8 mouse cellular contexts compared by ENCODE assay signal in genomic region chr17:50795445-50796095, GRCm38 (mm10).
DNase-seq lines count a peak whose midpoint lies in the region; ATAC-seq and TF ChIP-seq lines count a peak whose summit lies in the region.

No protein-coding gene starts in this region.

- no peak overlapping the region for H3K9ac ChIP-seq in forebrain, postnatal 0 days
- no peak overlapping the region for H3K9ac ChIP-seq in hindbrain, embryonic 14.5 days

- TF ChIP-seq CTCF in forebrain, postnatal 0 days (IDR thresholded peaks at IDR 0.05; ENCODE audit: low read depth) = peak; percentile 90

- 77% methylated on average over 6 of the region's 6 CpGs for WGBS in forebrain, postnatal 0 days
- WGBS in hindbrain, embryonic 14.5 days = 67% methylated on average over 6 of the region's 6 CpGs

- no peak overlapping the region for H3K4me2 ChIP-seq in forebrain, postnatal 0 days (ENCODE audit: low read depth)
- H3K4me2 ChIP-seq in hindbrain, embryonic 14.5 days (replicated peaks) = no peak overlapping the region

- no peaks in the 10 kb centered on the region for H3K9me3 ChIP-seq in forebrain, postnatal 0 days (ENCODE audit: low read length)
- H3K9me3 ChIP-seq in hindbrain, embryonic 14.5 days (ENCODE audit: control insufficient read depth, low read length) = no peaks in the 10 kb centered on the region

- H3K27ac ChIP-seq in forebrain, postnatal 0 days (ENCODE audit: low read depth, low read length) = no peak overlapping the region
- no peak overlapping the region for H3K27ac ChIP-seq in hindbrain, embryonic 14.5 days

- DNase-seq in adrenal gland, adult (ENCODE audit: inconsistent age in 2 of 2, low spot score in 1 of 2) = peak; percentile 62 to 92
- no peak for DNase-seq in adrenal gland, postnatal 4 days (ENCODE audit: low spot score in 2 of 2)
- DNase-seq in cerebellum, adult 18-20 months = peak; percentile 69 to 77
- DNase-seq in forebrain, postnatal 0 days = peak; percentile 88
- DNase-seq in hindbrain, embryonic 14.5 days (ENCODE audit: low spot score) = peak; percentile 85
- peak; percentile 53 for DNase-seq in layer of hippocampus, adult 9-10 months (ENCODE audit: low spot score)
- DNase-seq in lung, postnatal 36 days = peak; percentile 74
- peak; percentile 69 to 70 for DNase-seq in right cerebral cortex, postnatal 10 days (ENCODE audit: low spot score in 2 of 2)

- peak; percentile 85 for ATAC-seq in forebrain, postnatal 0 days
- ATAC-seq in hindbrain, embryonic 14.5 days (ENCODE audit: low FRiP score) = peak; percentile 82; the same call in 1 of the 2 replicates

- H3K4me1 ChIP-seq in forebrain, postnatal 0 days (ENCODE audit: insufficient read depth) = no peaks in the 10 kb centered on the region
- no peaks in the 10 kb centered on the region for H3K4me1 ChIP-seq in hindbrain, embryonic 14.5 days (replicated peaks; ENCODE audit: control insufficient read depth, insufficient read depth, low read length)

- no peaks in the 10 kb centered on the region for H3K36me3 ChIP-seq in forebrain, postnatal 0 days (ENCODE audit: insufficient read depth)
- no peaks in the 10 kb centered on the region for H3K36me3 ChIP-seq in hindbrain, embryonic 14.5 days (replicated peaks; ENCODE audit: control insufficient read depth, insufficient read depth)

- H3K4me3 ChIP-seq in forebrain, postnatal 0 days (ENCODE audit: low read depth, low read length) = no peak overlapping the region
- no peak overlapping the region for H3K4me3 ChIP-seq in hindbrain, embryonic 14.5 days (replicated peaks; ENCODE audit: low read length)

- H3K27me3 ChIP-seq in forebrain, postnatal 0 days (ENCODE audit: insufficient read depth, low read length) = no peaks in the 10 kb centered on the region
- H3K27me3 ChIP-seq in hindbrain, embryonic 14.5 days (ENCODE audit: control insufficient read depth, insufficient read depth, low read length) = no peaks in the 10 kb centered on the region

Comparison
In these comparisons a context has a peak if more than half of its experiments do, and no peak if none do; other contexts are left out.
1. DNase-seq: peak in adrenal gland, adult (2 of 2), cerebellum, adult 18-20 months (2 of 2), forebrain, postnatal 0 days (single experiment), hindbrain, embryonic 14.5 days (single experiment), layer of hippocampus, adult 9-10 months (single experiment), lung, postnatal 36 days (single experiment) and right cerebral cortex, postnatal 10 days (2 of 2); none in adrenal gland, postnatal 4 days (0 of 2).